Mouse (Mus musculus) neural tube, embryonic 12.5 days (tissue): ENCODE data around the gene Cyp4f17. TPM values are rescaled to one million over a fixed set of nuclear protein-coding genes. Genes with fewer than 3 reads are reported as not detected.
A peak's percentile ranks its signal among the peaks of the same experiment; 100 is the strongest.
"Not testable (repeated sequence)": the region's sequence is repeated elsewhere in the genome, so short reads cannot be mapped to it uniquely, and the experiment has no call there.

Experiments used
- ATAC-seq: fragments of 200-750 bp; cut with Nextera tagmentation; 2 replicates; pipeline ENCODE4 v1.8.0; 2017; ENCODE audit warnings: low read depth, mild to moderate bottlenecking, moderate TSS enrichment, moderate library complexity; ENCODE audit not compliant: low FRiP score
- H3K27ac ChIP-seq: fragments of 300-500 bp; sonication (generic); 2 replicates; pipeline ENCODE4 v1.5.1; 2016
- H3K27me3 ChIP-seq: fragments of 300-500 bp; sonication (generic); replicated peaks from 2 replicates; pipeline ENCODE4 v1.6.1; 2016; ENCODE audit warnings: mild to moderate bottlenecking
- H3K36me3 ChIP-seq: fragments of 300-500 bp; sonication (generic); 2 replicates; pipeline ENCODE4 v1.6.1; 2016; ENCODE audit warnings: mild to moderate bottlenecking
- H3K4me1 ChIP-seq: fragments of 300-500 bp; sonication (generic); 2 replicates; pipeline ENCODE4 v1.6.1; 2016
- H3K4me2 ChIP-seq: fragments of 300-500 bp; sonication (generic); replicated peaks from 2 replicates; pipeline ENCODE4 v1.6.1; 2016; ENCODE audit warnings: mild to moderate bottlenecking
- H3K4me3 ChIP-seq: fragments of 300-500 bp; sonication (generic); 2 replicates; pipeline ENCODE4 v1.5.1; 2016
- H3K9ac ChIP-seq: fragments of 300-500 bp; sonication (generic); 2 replicates; pipeline ENCODE4 v1.6.1; 2016; ENCODE audit warnings: mild to moderate bottlenecking
- H3K9me3 ChIP-seq: fragments of 300-500 bp; sonication (generic); 2 replicates; pipeline ENCODE4 v1.6.1; 2016; ENCODE audit warnings: mild to moderate bottlenecking
- WGBS: fragments of 180-500 bp; shearing (Covaris S2); methylation state at CpG from one replicate; pipeline ENCODE4 v1.1.7; 2016; 5-methylcytosine and 5-hydroxymethylcytosine counted together
- polyA plus RNA-seq: library from polyadenylated mRNA; unstranded; fragments of >200 nt; fragmentation: Nextera tagmentation; extraction: Ambion mirVana; gene quantifications from 2 replicates; pipeline ENCODE4 v1.2.1, GENCODE M21; 2016

Cyp4f17 gene
- polyA plus RNA-seq, 1 experiment from 2014 or later, result 9.5 TPM

DNA sequence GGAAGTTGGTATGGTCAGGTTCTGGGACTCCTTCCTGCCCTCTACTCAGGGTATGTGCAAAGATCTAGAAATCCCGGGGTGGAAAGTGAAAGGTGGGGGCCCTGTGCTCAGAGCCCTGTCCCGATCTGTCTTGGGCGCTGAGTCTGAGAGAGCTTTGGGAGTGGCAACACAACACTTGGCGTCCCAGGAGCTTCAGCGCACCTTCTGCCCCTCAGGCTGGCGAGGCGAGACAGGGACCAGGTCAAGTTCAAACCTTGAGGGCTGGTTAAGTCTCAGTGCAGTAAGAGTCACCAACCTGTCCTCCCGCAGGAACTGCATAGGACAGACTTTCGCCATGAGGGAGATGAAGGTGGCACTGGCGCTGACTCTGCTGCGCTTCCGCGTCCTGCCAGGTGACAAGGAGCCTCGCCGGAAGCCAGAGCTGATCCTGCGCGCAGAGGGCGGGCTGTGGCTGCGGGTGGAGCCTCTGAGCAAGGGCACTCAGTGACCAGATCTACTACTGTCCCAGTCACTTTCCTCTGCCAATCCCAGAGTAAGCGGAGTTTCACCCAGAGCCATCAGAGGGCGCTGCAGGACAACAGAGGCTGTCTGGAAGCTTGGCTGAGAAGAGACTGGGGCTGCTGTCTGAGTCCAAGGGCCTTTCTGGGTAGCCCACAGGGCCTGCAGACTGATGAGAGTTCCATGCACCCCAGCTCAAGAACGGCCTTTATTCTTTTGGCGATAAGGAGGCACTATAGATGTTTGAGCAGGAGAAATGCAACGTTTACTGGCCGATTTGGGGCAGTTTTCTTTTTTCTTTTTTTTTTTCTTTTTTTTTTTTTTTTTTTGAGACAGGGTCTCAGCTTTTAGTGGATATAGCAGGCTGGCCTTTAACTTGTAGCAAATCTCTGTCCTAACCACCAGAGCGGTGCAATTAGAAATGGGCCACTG lies 22.8 kb downstream of the Cyp4f17 start:
- peak overlapping the region; percentile 58 for H3K4me2 ChIP-seq
- H3K4me3 ChIP-seq, result peak overlapping the region; percentile 24; the same call in 1 of the 2 replicates
- H3K9me3 ChIP-seq, result no peaks in the 10 kb centered on the region
- H3K27me3 ChIP-seq, result no peaks in the 10 kb centered on the region
- no peak overlapping the region for H3K27ac ChIP-seq
- peak; percentile 58; the same call in 1 of the 2 replicates for ATAC-seq
- H3K9ac ChIP-seq, result no peak overlapping the region; the same call in 1 of the 2 replicates
- WGBS, result 16% methylated on average over 26 of the region's 26 CpGs
- peaks cover 10% of the 10 kb centered on the region; the same call in 1 of the 2 replicates for H3K36me3 ChIP-seq
- peaks cover 7% of the 10 kb centered on the region; the same call in 1 of the 2 replicates for H3K4me1 ChIP-seq

DNA sequence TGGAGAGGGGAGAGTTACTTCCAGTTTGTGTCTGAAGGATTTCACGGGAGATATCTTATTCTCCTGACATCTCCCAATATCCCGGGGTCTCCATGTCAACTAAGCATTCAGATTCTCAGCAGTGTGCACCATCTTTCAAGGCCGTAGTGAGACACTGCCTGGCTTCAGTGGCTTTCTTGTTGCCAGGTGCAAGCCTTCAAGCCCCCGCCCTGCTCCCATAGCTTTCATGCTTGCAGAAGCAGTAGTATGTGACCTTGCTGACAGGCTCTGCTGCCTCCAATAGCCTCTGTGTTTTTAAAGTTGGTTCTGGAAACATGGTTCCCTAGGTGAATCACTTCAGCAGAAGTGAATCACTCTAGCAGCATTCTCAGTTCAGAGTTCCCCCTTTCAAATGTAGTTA lies 26.5 kb downstream of the Cyp4f17 start:
- not testable (repeated sequence) for H3K27me3 ChIP-seq, H3K4me2 ChIP-seq, H3K4me3 ChIP-seq, ATAC-seq, H3K27ac ChIP-seq, H3K9me3 ChIP-seq, H3K9ac ChIP-seq, H3K36me3 ChIP-seq
- peaks cover 11% of the 10 kb centered on the region for H3K4me1 ChIP-seq
- 44% methylated on average over 4 of the region's 4 CpGs for WGBS

DNA sequence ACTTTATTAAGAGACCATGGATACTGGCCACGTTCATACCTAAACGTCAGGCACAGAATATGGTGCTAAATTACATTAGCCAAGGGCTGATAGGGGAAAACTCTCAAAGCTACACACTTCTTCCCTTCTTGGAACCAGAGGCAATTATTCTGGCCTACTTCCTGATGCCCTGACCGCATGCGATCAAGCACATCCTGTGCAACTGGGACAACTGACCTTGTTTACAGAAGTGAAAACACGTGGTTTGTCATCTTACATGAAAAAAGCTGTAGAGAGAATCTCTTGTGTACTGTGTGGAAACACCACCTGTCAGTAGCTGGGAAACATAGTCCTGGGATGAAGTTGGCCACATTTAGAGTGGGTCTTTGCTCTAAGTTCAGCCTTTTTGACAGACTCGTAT lies 28.2 kb downstream of the Cyp4f17 start:
- H3K27ac ChIP-seq, result no peak overlapping the region
- no peak for ATAC-seq
- no peaks in the 10 kb centered on the region for H3K27me3 ChIP-seq
- no peaks in the 10 kb centered on the region for H3K36me3 ChIP-seq
- H3K4me2 ChIP-seq, result no peak overlapping the region
- no peak overlapping the region for H3K9ac ChIP-seq
- no peak overlapping the region for H3K4me3 ChIP-seq
- peaks cover 4% of the 10 kb centered on the region for H3K4me1 ChIP-seq
- 88% methylated on average over 6 of the region's 6 CpGs for WGBS
- no peaks in the 10 kb centered on the region for H3K9me3 ChIP-seq

DNA sequence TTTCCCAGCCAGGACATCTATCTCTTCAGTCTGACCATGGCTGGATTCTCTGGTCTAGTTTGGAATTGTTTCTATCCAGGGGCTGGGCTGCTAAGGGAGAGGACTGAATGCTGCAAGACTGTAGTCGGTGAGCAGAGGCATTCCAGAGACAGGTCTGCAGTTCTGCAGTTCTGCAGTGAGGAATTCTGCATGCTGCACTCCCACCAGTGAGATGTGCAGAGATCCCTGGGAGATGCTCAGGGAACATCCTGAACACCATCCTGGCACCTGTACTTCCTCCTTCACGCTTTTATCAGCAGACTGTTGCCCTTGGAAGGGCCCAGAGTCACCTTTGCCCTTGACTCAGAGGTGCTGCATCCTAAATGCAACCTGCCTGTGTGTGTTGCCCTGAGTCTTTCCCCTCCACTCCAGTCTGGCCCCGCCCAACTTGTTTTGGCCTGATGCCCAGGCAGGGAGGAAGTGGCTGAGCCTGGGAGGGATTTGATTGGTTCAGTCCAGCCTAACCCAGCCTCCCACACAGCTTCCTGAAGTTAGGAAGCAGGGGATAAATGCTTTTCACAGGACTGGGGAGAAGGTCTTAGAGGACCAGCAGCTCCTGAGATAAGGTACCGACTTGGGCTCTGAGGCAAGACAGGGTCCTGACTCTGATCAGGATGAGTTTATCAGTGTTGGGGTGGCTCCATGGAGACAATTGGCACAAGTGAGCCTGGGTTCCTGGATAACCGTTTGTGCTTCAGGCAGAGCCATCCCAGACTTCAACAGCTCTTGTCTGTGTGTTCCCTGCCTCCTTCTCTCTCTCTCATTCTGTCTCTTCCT lies 30.4 kb downstream of the Cyp4f17 start, which contains the start of gene Cyp4f16:
Gene Cyp4f16 (plus strand): TSS at position 508 of the 816 bp plus-strand sequence.
- not testable (repeated sequence) for H3K27ac ChIP-seq, H3K36me3 ChIP-seq, H3K4me1 ChIP-seq, H3K27me3 ChIP-seq, H3K9me3 ChIP-seq
- Histone ChIP-seq H3K4me2 (peak within 1 kb of the TSS; percentile 61), H3K9ac (peak within 1 kb of the TSS; percentile 42; the same call in 1 of the 2 replicates), H3K4me3 (peak within 1 kb of the TSS; percentile 41)
- ATAC-seq, result peak; percentile 81
- WGBS, result 15% methylated on average over 5 of the region's 5 CpGs

DNA sequence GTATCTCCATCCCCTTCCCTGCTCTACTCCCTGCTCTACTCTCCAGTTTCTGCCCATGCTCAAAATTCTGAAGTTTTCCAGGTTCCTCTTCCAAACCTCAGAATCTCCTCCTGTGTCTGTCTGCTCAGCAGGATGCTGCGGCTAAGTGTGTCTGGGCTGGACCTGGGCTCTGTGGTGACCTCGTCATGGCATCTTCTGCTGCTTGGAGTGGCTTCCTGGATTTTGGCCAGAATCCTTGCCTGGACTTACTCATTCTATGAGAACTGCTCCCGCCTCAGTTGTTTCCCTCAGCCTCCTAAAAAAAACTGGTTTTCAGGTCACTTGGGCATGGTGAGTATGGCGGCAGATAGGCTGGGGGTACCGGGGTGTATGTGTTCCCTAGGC lies 31.0 kb downstream of the Cyp4f17 start:
- H3K4me3 ChIP-seq, result peak overlapping the region; percentile 41
- peaks cover 4% of the 10 kb centered on the region for H3K4me1 ChIP-seq
- H3K9ac ChIP-seq, result peak overlapping the region; percentile 42; the same call in 1 of the 2 replicates
- H3K27me3 ChIP-seq, result no peaks in the 10 kb centered on the region
- H3K4me2 ChIP-seq, result peak overlapping the region; percentile 61
- WGBS, result 77% methylated on average over 5 of the region's 5 CpGs
- ATAC-seq, result peak; percentile 17; the same call in 1 of the 2 replicates
- no peaks in the 10 kb centered on the region for H3K9me3 ChIP-seq
- no peaks in the 10 kb centered on the region for H3K36me3 ChIP-seq
- no peak overlapping the region for H3K27ac ChIP-seq

DNA sequence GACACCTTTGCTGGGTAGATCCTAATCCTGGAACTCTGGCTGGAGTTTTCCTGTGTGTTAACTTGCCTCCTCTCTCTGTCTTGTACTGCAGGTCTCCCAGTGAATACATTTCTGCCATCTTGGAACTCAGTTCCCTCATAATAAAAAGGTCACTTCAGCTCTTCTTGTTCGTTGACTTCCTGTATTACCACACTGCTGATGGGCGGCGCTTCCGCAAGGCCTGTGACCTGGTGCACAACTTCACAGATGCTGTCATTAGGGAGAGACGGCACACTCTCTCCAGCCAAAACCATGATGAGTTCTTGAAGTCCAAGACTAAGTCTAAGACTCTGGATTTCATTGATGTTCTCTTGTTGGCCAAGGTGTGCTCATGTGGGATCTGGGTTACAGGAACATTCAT lies 38.9 kb downstream of the Cyp4f17 start:
- H3K4me2 ChIP-seq, H3K9me3 ChIP-seq, H3K4me1 ChIP-seq, H3K4me3 ChIP-seq, ATAC-seq, H3K27ac ChIP-seq, H3K9ac ChIP-seq, H3K36me3 ChIP-seq, H3K27me3 ChIP-seq: not testable (repeated sequence)
- WGBS, result 92% methylated on average over 5 of the region's 5 CpGs

DNA sequence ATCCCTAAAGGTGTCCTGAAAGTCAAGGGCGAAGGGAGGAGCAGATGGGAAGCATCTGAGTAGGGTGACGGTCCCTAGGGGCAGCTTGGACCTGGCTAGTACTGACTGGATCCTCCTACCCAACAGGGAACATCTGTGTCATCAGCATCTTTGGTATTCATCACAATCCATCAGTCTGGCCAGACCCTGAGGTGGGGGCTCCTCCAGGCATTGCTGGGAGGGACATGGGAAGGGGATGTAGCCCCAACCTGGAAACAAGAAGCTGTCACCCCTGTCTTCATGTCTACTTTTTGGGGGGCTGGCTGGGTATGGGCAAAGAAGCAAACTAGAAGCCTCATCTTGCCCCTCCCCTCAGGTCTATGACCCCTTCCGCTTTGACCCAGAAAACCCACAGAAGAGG lies 44.5 kb downstream of the Cyp4f17 start:
- not testable (repeated sequence) for H3K4me3 ChIP-seq, H3K9me3 ChIP-seq, H3K4me1 ChIP-seq, H3K27ac ChIP-seq, H3K27me3 ChIP-seq, H3K36me3 ChIP-seq
- peak overlapping the region; percentile 47; the same call in 1 of the 2 replicates for H3K9ac ChIP-seq
- peak overlapping the region; percentile 59 for H3K4me2 ChIP-seq
- peak; percentile 42; the same call in 1 of the 2 replicates for ATAC-seq
- WGBS, result 87% methylated on average over 3 of the region's 3 CpGs

DNA sequence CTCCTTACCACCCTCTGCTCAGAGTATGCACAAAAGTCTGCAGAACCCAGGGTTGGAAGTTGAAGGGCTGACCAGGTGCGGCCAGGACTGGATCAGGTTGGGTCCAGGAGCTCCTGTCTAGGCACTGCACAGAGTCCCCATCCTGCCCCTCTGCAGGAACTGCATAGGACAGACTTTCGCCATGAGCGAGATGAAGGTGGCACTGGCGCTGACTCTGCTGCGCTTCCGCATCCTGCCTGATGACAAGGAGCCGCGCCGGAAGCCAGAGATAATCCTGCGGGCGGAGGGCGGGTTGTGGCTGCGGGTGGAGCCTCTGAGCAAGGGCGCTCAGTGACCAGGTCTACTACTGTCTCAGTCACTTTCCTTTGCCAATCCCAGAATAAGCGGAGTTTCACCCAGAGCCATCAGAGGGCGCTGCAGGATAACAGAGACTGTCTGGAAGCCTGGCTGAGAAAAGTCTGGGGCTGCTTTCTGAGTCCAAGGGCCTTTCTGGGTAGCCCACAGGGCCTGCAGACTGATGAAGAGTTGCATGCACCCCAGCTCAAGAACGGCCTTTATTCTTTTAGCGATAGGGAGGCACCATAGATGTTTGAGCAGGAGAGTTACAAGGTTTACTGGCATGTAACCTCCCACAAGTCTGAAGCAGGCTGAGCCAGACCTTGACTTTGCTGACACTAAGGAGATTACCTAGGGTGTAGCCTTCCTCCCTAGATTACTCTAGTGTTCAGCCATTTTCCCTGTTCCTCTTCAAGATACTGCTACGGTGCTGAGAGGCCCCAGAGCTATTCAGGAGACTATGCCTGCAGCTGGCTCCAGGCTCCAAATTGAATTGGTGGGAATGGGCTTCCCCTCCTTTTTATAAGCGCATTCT lies 45.3 kb downstream of the Cyp4f17 start:
- H3K4me1 ChIP-seq, result no peaks in the 10 kb centered on the region; the same call in 1 of the 2 replicates
- H3K4me2 ChIP-seq, result peak overlapping the region; percentile 59
- H3K36me3 ChIP-seq, result no peaks in the 10 kb centered on the region
- peak overlapping the region; percentile 31 for H3K4me3 ChIP-seq
- no peak overlapping the region for H3K27ac ChIP-seq
- 14% methylated on average over 20 of the region's 20 CpGs for WGBS
- peak; percentile 91 for ATAC-seq
- H3K9ac ChIP-seq, result peak overlapping the region; percentile 47; the same call in 1 of the 2 replicates
- H3K9me3 ChIP-seq, result no peaks in the 10 kb centered on the region
- no peaks in the 10 kb centered on the region for H3K27me3 ChIP-seq

DNA sequence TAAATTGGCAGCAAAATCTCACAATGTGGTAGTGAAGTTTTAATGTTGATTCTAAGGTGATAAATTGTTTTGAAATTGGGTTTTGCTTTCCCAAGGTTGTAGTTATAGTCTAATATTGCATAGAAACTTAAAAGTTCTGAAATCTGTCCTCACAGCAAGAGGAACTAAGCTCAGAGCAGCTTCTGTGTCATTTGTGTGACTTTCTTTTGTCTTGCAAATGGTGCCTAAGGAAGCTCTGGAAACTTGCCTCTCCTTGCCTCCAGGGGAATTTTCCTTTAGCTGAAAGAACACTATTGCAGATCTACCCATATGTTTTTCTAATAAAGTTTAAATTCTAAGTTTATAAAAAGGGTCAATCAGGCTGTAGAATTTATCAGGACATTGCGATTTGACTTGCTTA lies 47.2 kb downstream of the Cyp4f17 start:
- H3K27ac ChIP-seq, H3K4me3 ChIP-seq, H3K4me2 ChIP-seq, H3K4me1 ChIP-seq, H3K27me3 ChIP-seq, ATAC-seq, H3K9ac ChIP-seq, H3K36me3 ChIP-seq, H3K9me3 ChIP-seq: not testable (repeated sequence)
- WGBS, result 47% methylated on average over 1 of the region's 1 CpGs

DNA sequence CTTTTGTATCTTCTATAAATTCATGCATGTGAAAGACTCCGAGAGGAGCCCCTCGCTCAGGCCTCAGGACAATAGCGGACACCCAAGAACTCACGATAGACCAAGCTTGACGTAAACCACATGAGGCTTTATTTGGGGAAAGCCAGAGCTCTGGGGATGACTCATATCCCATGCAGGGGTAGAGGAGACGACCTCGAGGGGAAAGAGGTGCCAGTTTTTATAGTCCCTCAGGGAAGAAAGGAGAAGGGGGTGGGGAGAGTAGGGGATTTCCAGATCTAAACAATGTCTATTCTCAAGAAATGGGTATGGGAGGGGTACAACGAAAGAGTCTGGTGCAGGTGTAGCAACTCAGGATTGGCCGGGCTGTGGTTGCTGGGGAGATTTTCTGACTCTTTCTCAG lies 48.5 kb downstream of the Cyp4f17 start:
- H3K27me3 ChIP-seq, H3K4me1 ChIP-seq, H3K36me3 ChIP-seq, ATAC-seq, H3K9ac ChIP-seq, H3K4me2 ChIP-seq, H3K4me3 ChIP-seq, H3K27ac ChIP-seq, H3K9me3 ChIP-seq: not testable (repeated sequence)
- 84% methylated on average over 9 of the region's 9 CpGs for WGBS

DNA sequence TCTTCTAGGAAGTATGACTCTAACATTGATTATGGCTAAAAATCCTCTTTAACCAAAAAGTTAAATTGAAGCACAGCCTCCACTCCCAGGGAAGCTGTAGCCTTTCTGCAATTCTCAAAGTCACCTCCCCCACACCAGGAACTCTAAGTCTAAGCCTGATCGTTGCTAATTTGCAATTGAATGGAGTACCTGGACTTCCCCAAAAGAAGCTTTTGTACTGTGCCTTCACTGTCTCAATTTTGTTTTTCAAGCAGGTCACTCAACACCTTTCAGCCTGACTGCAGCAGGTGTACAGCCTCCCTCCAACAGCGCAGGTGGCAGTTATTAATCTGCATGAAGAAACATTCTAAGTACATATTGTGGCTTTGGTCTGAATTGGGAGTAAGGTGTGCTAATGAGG lies 57.5 kb downstream of the Cyp4f17 start:
- 76% methylated on average over 2 of the region's 2 CpGs for WGBS
- ATAC-seq, result not testable (repeated sequence)

More for the DNA sequence above, 57.5 kb downstream of the Cyp4f17 start:
- 0 out of 2 replicates have a peak, but pooled peaks cover 13% of the 10 kb centered on the region for H3K9me3 ChIP-seq
- not testable (repeated sequence) for H3K27ac ChIP-seq, H3K4me1 ChIP-seq, H3K36me3 ChIP-seq, H3K4me3 ChIP-seq, H3K4me2 ChIP-seq, H3K27me3 ChIP-seq, H3K9ac ChIP-seq
